Mouse (Mus musculus): ENCODE data around the gene Gm7792.
"Not testable (repeated sequence)": the region's sequence is repeated elsewhere in the genome, so short reads cannot be mapped to it uniquely, and the experiment has no call there.

Gene Gm7792

DNA sequence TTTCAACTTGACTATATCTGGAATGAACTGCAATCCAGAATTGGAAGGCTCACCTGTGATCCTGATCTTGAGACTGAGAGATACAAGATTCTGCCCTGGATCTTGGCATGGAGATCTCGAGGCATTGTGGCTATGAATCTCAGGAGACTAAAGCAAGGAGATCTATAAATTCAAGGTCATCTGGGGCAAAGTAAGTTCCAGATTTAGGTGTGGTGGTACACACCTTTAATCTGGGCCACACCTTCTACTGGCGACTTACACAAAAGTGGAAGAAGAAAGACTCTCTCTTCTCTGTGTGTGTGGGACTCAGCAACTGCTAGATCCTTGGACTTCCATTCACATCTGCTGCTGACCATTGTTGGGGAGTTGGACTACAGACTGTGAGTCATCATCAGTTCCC is at the start of gene Gm7792:
Gm7792 (plus strand) TSS at position 301 of the 400 bp plus-strand sequence.
- DNase-seq (ENCODE audit: low spot score in 2 of 2): not testable (repeated sequence)
